Mouse (Mus musculus): ENCODE data around the gene Asgr2.

- no peak for TF ChIP-seq CTCF (IDR thresholded peaks at IDR 0.05; ENCODE audit: control insufficient read depth, insufficient read depth, insufficient replicate concordance, low read depth, low read length)
- TF ChIP-seq POLR2A (IDR thresholded peaks at IDR 0.05; ENCODE audit: control insufficient read depth, low read depth, low read length) = no peak
These were observed 32.5 kb upstream of the Asgr2 start for GRCm38 (mm10) chr11:70059930-70060329.

All from testis, adult 2 months (tissue).